In the genomic region with DNA sequence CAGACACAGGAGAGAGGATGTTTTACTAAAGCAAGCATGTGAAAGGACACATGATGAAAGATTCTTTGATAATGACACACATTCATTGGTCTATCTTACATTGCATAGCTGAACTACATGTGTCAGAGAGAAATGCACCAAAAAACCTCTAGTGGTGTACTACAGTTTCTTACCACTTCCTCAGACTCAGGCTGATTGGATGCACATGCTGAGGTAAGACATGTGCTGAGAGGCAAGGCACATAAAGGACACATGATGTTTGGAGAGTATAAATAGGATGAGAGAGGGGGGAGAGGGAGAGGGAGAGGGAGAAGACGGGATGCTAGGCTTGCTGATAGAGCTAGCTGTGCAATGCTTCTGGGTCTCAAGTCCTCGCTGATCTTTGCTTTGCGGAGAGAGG, we compare ENCODE assay signal across 20 mouse cellular contexts.
A peak's percentile ranks its signal among the peaks of the same experiment; 100 is the strongest.
DNase-seq lines count a peak whose midpoint lies in the region; ATAC-seq and TF ChIP-seq lines count a peak whose summit lies in the region.
"Had no signal": no experiment of that assay in that cellular context is flagged by ENCODE, and none has a peak within 500 bp of the region (broad histone marks: within the 10 kb centered on the region; RNA-seq: fewer than 3 reads in every experiment).

No protein-coding gene starts in this region.

- H3K9me3 ChIP-seq in limb, embryonic 14.5 days (ENCODE audit: control insufficient read depth, low read length), result no peaks in the 10 kb centered on the region
- no peaks in the 10 kb centered on the region for H3K9me3 ChIP-seq in limb, embryonic 10.5 days (replicated peaks)
- no peaks in the 10 kb centered on the region for H3K9me3 ChIP-seq in neural tube, embryonic 15.5 days (replicated peaks)
- H3K9me3 ChIP-seq: embryonic facial prominence, embryonic 13.5 days; heart, embryonic 13.5 days; kidney, embryonic 15.5 days; midbrain, embryonic 12.5 days had no signal

- no peak overlapping the region for H3K4me2 ChIP-seq in limb, embryonic 14.5 days (replicated peaks; ENCODE audit: low read depth, low read length, severe bottlenecking)
- no peak overlapping the region for H3K4me2 ChIP-seq in neural tube, embryonic 15.5 days
- H3K4me2 ChIP-seq: embryonic facial prominence, embryonic 13.5 days; heart, embryonic 13.5 days; hindbrain, embryonic 14.5 days; kidney, embryonic 15.5 days; midbrain, embryonic 12.5 days had no signal

- H3K36me3 ChIP-seq in limb, embryonic 14.5 days (ENCODE audit: control insufficient read depth, insufficient read depth, low read length), result no peaks in the 10 kb centered on the region
- H3K36me3 ChIP-seq in limb, embryonic 10.5 days, result no peaks in the 10 kb centered on the region
- H3K36me3 ChIP-seq in neural tube, embryonic 15.5 days, result no peaks in the 10 kb centered on the region
- H3K36me3 ChIP-seq: embryonic facial prominence, embryonic 13.5 days; heart, embryonic 13.5 days; kidney, embryonic 15.5 days; midbrain, embryonic 12.5 days had no signal

- no peak for ATAC-seq in limb, embryonic 14.5 days (ENCODE audit: low FRiP score, low read depth)
- ATAC-seq in neural tube, embryonic 15.5 days (ENCODE audit: low FRiP score), result no peak
- ATAC-seq: intestine, postnatal 0 days; liver, postnatal 0 days had no signal

- H3K27me3 ChIP-seq in limb, embryonic 14.5 days (ENCODE audit: control insufficient read depth, insufficient read depth, low read length), result no peaks in the 10 kb centered on the region
- H3K27me3 ChIP-seq in limb, embryonic 10.5 days (ENCODE audit: low read depth, poor library complexity, severe bottlenecking), result no peaks in the 10 kb centered on the region
- H3K27me3 ChIP-seq in neural tube, embryonic 15.5 days (replicated peaks), result no peaks in the 10 kb centered on the region
- H3K27me3 ChIP-seq: embryonic facial prominence, embryonic 13.5 days; kidney, embryonic 15.5 days; midbrain, embryonic 12.5 days had no signal

- H3K27ac ChIP-seq in limb, embryonic 14.5 days (replicated peaks; ENCODE audit: low read depth, low read length), result no peak overlapping the region
- no peak overlapping the region for H3K27ac ChIP-seq in limb, embryonic 10.5 days
- no peak overlapping the region for H3K27ac ChIP-seq in neural tube, embryonic 15.5 days (replicated peaks)
- H3K27ac ChIP-seq: embryonic facial prominence, embryonic 13.5 days; heart, embryonic 13.5 days; hindbrain, embryonic 14.5 days; kidney, embryonic 15.5 days; midbrain, embryonic 12.5 days; stomach, postnatal 0 days had no signal

- TF ChIP-seq POLR2A in limb, embryonic 14.5 days (IDR thresholded peaks at IDR 0.05; ENCODE audit: borderline replicate concordance, extremely low read depth, insufficient read depth, insufficient read length), result no peak

- 83% methylated on average over 3 of the region's 3 CpGs for WGBS in limb, embryonic 14.5 days
- WGBS in limb, embryonic 10.5 days, result 97% methylated on average over 2 of the region's 3 CpGs
- WGBS in neural tube, embryonic 15.5 days, result 100% methylated on average over 2 of the region's 3 CpGs

- no peak overlapping the region for H3K4me3 ChIP-seq in limb, embryonic 14.5 days (replicated peaks; ENCODE audit: low read length)
- no peak overlapping the region for H3K4me3 ChIP-seq in limb, embryonic 10.5 days
- H3K4me3 ChIP-seq in neural tube, embryonic 15.5 days (replicated peaks), result no peak overlapping the region
- H3K4me3 ChIP-seq: embryonic facial prominence, embryonic 13.5 days; heart, embryonic 13.5 days; kidney, embryonic 15.5 days; midbrain, embryonic 12.5 days had no signal

- H3K9ac ChIP-seq in limb, embryonic 14.5 days (ENCODE audit: low read depth, low read length, severe bottlenecking), result no peak overlapping the region
- no peak overlapping the region for H3K9ac ChIP-seq in neural tube, embryonic 15.5 days (replicated peaks)
- H3K9ac ChIP-seq: embryonic facial prominence, embryonic 13.5 days; heart, embryonic 13.5 days; hindbrain, embryonic 14.5 days; kidney, embryonic 15.5 days; liver, postnatal 0 days; midbrain, embryonic 12.5 days had no signal

- H3K4me1 ChIP-seq in limb, embryonic 14.5 days (ENCODE audit: control insufficient read depth, insufficient read depth, low read length), result no peaks in the 10 kb centered on the region
- 0 out of 2 replicates have a peak, but pooled peaks cover 4% of the 10 kb centered on the region for H3K4me1 ChIP-seq in limb, embryonic 10.5 days
- H3K4me1 ChIP-seq in neural tube, embryonic 15.5 days, result no peaks in the 10 kb centered on the region
- H3K4me1 ChIP-seq: embryonic facial prominence, embryonic 13.5 days; heart, embryonic 13.5 days; kidney, embryonic 15.5 days; midbrain, embryonic 12.5 days had no signal

- DNase-seq in limb, embryonic 14.5 days (ENCODE audit: low spot score), result peak; percentile 12
- no peak for DNase-seq in limb, embryonic 10.5 days (ENCODE audit: low spot score)
- DNase-seq in 416B (ENCODE audit: low read depth), result peak; percentile 12
- DNase-seq in CD4-positive helper T cell, adult 2 months (ENCODE audit: low read depth, low spot score), result peak; percentile 6
- peak; percentile 16 for DNase-seq in induced T-regulatory cell, adult 2 months (ENCODE audit: low read depth)
- DNase-seq in thymus, postnatal 10 days (ENCODE audit: low spot score in 2 of 2), result no peak
- DNase-seq: cerebellum, adult 8-10 months; heart, adult 11 months; liver; liver, postnatal 0 days; lung, postnatal 4 days; right cerebral cortex, postnatal 4 days had no signal

Comparison
In these comparisons a context has a peak if more than half of its experiments do, and no peak if none do; other contexts are left out.
1. DNase-seq: peak in limb, embryonic 14.5 days (single experiment), 416B (single experiment), CD4-positive helper T cell, adult 2 months (single experiment) and induced T-regulatory cell, adult 2 months (single experiment); none in limb, embryonic 10.5 days (single experiment) and thymus, postnatal 10 days (0 of 2).